Mouse (Mus musculus): ENCODE results near the gene Cnfn. TPM values are rescaled to one million over a fixed set of nuclear protein-coding genes. Genes with fewer than 3 reads are reported as not detected.

Gene Cnfn
- 0.55 TPM in 1 of 2 replicates, not detected in the other for polyA plus RNA-seq (2014; fragmentation: Nextera tagmentation; extraction: Ambion mirVana)

GRCm38 (mm10) chr7:25369058-25369749 lies at the start of gene Cnfn:
Cnfn (minus strand) TSS chr7:25369724.
- peaks cover 16% of the 10 kb centered on the region; the same call in 1 of the 2 replicates for H3K27me3 ChIP-seq (ENCODE audit: control insufficient read depth, insufficient read depth, low read length)
- H3K4me1 ChIP-seq (ENCODE audit: control insufficient read depth, insufficient read depth, low read length): no peaks in the 10 kb centered on the region
- H3K9ac ChIP-seq (replicated peaks; ENCODE audit: low read depth, low read length): no peak within 1 kb of the TSS
- no peak within 1 kb of the TSS for H3K27ac ChIP-seq (ENCODE audit: low read length)
- H3K4me3 ChIP-seq (ENCODE audit: low read depth, low read length): no peak within 1 kb of the TSS
- ATAC-seq (ENCODE audit: insufficient number of reproducible peaks, insufficient read depth, low FRiP score, low read depth): no peak
- 0 out of 2 replicates have a peak, but pooled peaks cover 4% of the 10 kb centered on the region for H3K36me3 ChIP-seq (ENCODE audit: control insufficient read depth, insufficient read depth, low read length)
- H3K9me3 ChIP-seq (ENCODE audit: control insufficient read depth, low read depth, low read length): no peaks in the 10 kb centered on the region
- H3K4me2 ChIP-seq (replicated peaks; ENCODE audit: low read depth, low read length): no peak within 1 kb of the TSS
- WGBS: 52% methylated on average over 12 of the region's 12 CpGs

- Histone ChIP-seq H3K9ac (replicated peaks; ENCODE audit: low read depth, low read length) (no peak overlapping the region), H3K4me3 (ENCODE audit: low read depth, low read length) (no peak overlapping the region), H3K9me3 (ENCODE audit: control insufficient read depth, low read depth, low read length) (no peaks in the 10 kb centered on the region), H3K4me2 (replicated peaks; ENCODE audit: low read depth, low read length) (no peak overlapping the region), H3K27me3 (ENCODE audit: control insufficient read depth, insufficient read depth, low read length) (no peaks in the 10 kb centered on the region; the same call in 1 of the 2 replicates), H3K27ac (ENCODE audit: low read length) (no peak overlapping the region), H3K36me3 (ENCODE audit: control insufficient read depth, insufficient read depth, low read length) (no peaks in the 10 kb centered on the region), H3K4me1 (ENCODE audit: control insufficient read depth, insufficient read depth, low read length) (no peaks in the 10 kb centered on the region)
- ATAC-seq (ENCODE audit: insufficient number of reproducible peaks, insufficient read depth, low FRiP score, low read depth): no peak
- WGBS: 84% methylated on average over 1 of the region's 1 CpGs
These were observed 48.1 kb upstream of the Cnfn start for GRCm38 (mm10) chr7:25417597-25417996.

- ATAC-seq (ENCODE audit: insufficient number of reproducible peaks, insufficient read depth, low FRiP score, low read depth): no peak
- no peak within 1 kb of the TSS for H3K4me3 ChIP-seq (ENCODE audit: low read depth, low read length)
- H3K4me2 ChIP-seq (replicated peaks; ENCODE audit: low read depth, low read length): no peak within 1 kb of the TSS
- H3K36me3 ChIP-seq (ENCODE audit: control insufficient read depth, insufficient read depth, low read length): no peaks in the 10 kb centered on the region
- no peaks in the 10 kb centered on the region for H3K9me3 ChIP-seq (ENCODE audit: control insufficient read depth, low read depth, low read length)
- no peaks in the 10 kb centered on the region for H3K27me3 ChIP-seq (ENCODE audit: control insufficient read depth, insufficient read depth, low read length)
- H3K9ac ChIP-seq (replicated peaks; ENCODE audit: low read depth, low read length): no peak within 1 kb of the TSS
- no peaks in the 10 kb centered on the region for H3K4me1 ChIP-seq (ENCODE audit: control insufficient read depth, insufficient read depth, low read length)
- H3K27ac ChIP-seq (ENCODE audit: low read length): no peak within 1 kb of the TSS
- WGBS: 50% methylated on average over 7 of the region's 7 CpGs
These were observed 43.4 kb upstream of the Cnfn start, which contains the start of gene Cxcl17 for GRCm38 (mm10) chr7:25412833-25413441. Cxcl17 (minus strand) TSS chr7:25412886.

DNA sequence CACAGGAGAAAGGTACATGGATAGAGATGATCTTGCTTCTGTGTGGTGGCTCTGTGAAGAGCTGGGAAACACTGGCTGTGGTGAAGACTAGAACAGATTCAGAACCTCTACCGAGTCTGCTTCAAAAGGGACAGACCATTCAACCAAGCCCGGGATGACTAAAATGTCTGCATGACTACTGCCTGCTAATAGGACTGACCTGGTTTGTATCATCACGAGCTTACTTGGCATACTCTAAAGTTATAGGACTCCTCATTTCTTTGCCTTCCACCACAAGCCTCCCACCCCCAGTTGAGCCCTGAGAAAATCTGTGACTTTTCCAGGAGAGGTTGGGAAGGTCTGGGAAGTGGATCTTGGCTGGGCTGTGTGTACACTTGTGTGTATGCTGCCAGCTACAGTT lies 42.3 kb upstream of the Cnfn start:
- H3K4me3 ChIP-seq (ENCODE audit: low read depth, low read length): no peak overlapping the region
- no peaks in the 10 kb centered on the region for H3K27me3 ChIP-seq (ENCODE audit: control insufficient read depth, insufficient read depth, low read length)
- ATAC-seq (ENCODE audit: insufficient number of reproducible peaks, insufficient read depth, low FRiP score, low read depth): no peak
- H3K9me3 ChIP-seq (ENCODE audit: control insufficient read depth, low read depth, low read length): no peaks in the 10 kb centered on the region
- 81% methylated on average over 3 of the region's 3 CpGs for WGBS
- H3K4me2 ChIP-seq (replicated peaks; ENCODE audit: low read depth, low read length): no peak overlapping the region
- no peak overlapping the region for H3K9ac ChIP-seq (replicated peaks; ENCODE audit: low read depth, low read length)
- H3K4me1 ChIP-seq (ENCODE audit: control insufficient read depth, insufficient read depth, low read length): no peaks in the 10 kb centered on the region
- no peak overlapping the region for H3K27ac ChIP-seq (ENCODE audit: low read length)
- no peaks in the 10 kb centered on the region for H3K36me3 ChIP-seq (ENCODE audit: control insufficient read depth, insufficient read depth, low read length)

GRCm38 (mm10) chr7:25410969-25411615 lies 41.6 kb upstream of the Cnfn start:
- Histone ChIP-seq H3K36me3 (ENCODE audit: control insufficient read depth, insufficient read depth, low read length) (no peaks in the 10 kb centered on the region), H3K9ac (replicated peaks; ENCODE audit: low read depth, low read length) (no peak overlapping the region), H3K4me1 (ENCODE audit: control insufficient read depth, insufficient read depth, low read length) (no peaks in the 10 kb centered on the region), H3K9me3 (ENCODE audit: control insufficient read depth, low read depth, low read length) (no peaks in the 10 kb centered on the region), H3K27me3 (ENCODE audit: control insufficient read depth, insufficient read depth, low read length) (no peaks in the 10 kb centered on the region), H3K4me2 (replicated peaks; ENCODE audit: low read depth, low read length) (no peak overlapping the region), H3K4me3 (ENCODE audit: low read depth, low read length) (no peak overlapping the region), H3K27ac (ENCODE audit: low read length) (no peak overlapping the region)
- 0 out of 2 replicates have a peak, but pooled peaks have one; percentile 46 for ATAC-seq (ENCODE audit: insufficient number of reproducible peaks, insufficient read depth, low FRiP score, low read depth)
- WGBS: 69% methylated on average over 1 of the region's 1 CpGs

GRCm38 (mm10) chr7:25409114-25409760 lies 39.7 kb upstream of the Cnfn start:
- Histone ChIP-seq H3K4me1 (ENCODE audit: control insufficient read depth, insufficient read depth, low read length) (no peaks in the 10 kb centered on the region), H3K9me3 (ENCODE audit: control insufficient read depth, low read depth, low read length) (no peaks in the 10 kb centered on the region), H3K27me3 (ENCODE audit: control insufficient read depth, insufficient read depth, low read length) (no peaks in the 10 kb centered on the region), H3K9ac (replicated peaks; ENCODE audit: low read depth, low read length) (no peak overlapping the region), H3K27ac (ENCODE audit: low read length) (no peak overlapping the region), H3K4me3 (ENCODE audit: low read depth, low read length) (no peak overlapping the region), H3K4me2 (replicated peaks; ENCODE audit: low read depth, low read length) (no peak overlapping the region), H3K36me3 (ENCODE audit: control insufficient read depth, insufficient read depth, low read length) (no peaks in the 10 kb centered on the region)
- 47% methylated on average over 4 of the region's 4 CpGs for WGBS
- ATAC-seq (ENCODE audit: insufficient number of reproducible peaks, insufficient read depth, low FRiP score, low read depth): no peak

DNA sequence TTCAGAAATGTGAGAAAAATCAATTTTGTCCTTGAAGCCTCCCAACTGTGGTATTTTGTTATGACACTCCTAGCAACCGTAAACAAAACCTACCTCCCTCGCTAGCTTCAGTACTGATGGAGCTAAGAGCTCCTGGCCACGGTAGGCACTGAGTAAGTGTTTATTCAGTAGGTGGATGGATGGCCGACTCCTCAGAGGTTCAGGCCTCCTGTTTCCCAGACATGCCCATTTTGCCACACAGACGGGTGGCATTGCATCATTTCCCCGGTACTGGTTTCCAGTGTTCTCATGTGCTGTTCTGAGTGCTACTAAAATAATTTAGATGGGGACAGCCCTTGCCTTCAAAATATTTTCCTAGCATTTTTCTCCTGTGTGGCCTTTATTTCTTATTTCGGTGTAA lies 36.9 kb upstream of the Cnfn start:
- WGBS: 68% methylated on average over 7 of the region's 7 CpGs
- Histone ChIP-seq H3K9ac (replicated peaks; ENCODE audit: low read depth, low read length) (no peak overlapping the region), H3K27me3 (ENCODE audit: control insufficient read depth, insufficient read depth, low read length) (no peaks in the 10 kb centered on the region), H3K9me3 (ENCODE audit: control insufficient read depth, low read depth, low read length) (no peaks in the 10 kb centered on the region), H3K27ac (ENCODE audit: low read length) (no peak overlapping the region), H3K4me1 (ENCODE audit: control insufficient read depth, insufficient read depth, low read length) (no peaks in the 10 kb centered on the region), H3K4me3 (ENCODE audit: low read depth, low read length) (no peak overlapping the region), H3K36me3 (ENCODE audit: control insufficient read depth, insufficient read depth, low read length) (no peaks in the 10 kb centered on the region), H3K4me2 (replicated peaks; ENCODE audit: low read depth, low read length) (no peak overlapping the region)
- no peak for ATAC-seq (ENCODE audit: insufficient number of reproducible peaks, insufficient read depth, low FRiP score, low read depth)

GRCm38 (mm10) chr7:25402671-25403101 lies 33.2 kb upstream of the Cnfn start:
- no peak overlapping the region for H3K4me3 ChIP-seq (ENCODE audit: low read depth, low read length)
- no peaks in the 10 kb centered on the region for H3K4me1 ChIP-seq (ENCODE audit: control insufficient read depth, insufficient read depth, low read length)
- H3K9ac ChIP-seq (replicated peaks; ENCODE audit: low read depth, low read length): no peak overlapping the region
- 3% methylated on average over 2 of the region's 2 CpGs for WGBS
- H3K27me3 ChIP-seq (ENCODE audit: control insufficient read depth, insufficient read depth, low read length): no peaks in the 10 kb centered on the region
- H3K9me3 ChIP-seq (ENCODE audit: control insufficient read depth, low read depth, low read length): no peaks in the 10 kb centered on the region
- H3K4me2 ChIP-seq (replicated peaks; ENCODE audit: low read depth, low read length): no peak overlapping the region
- H3K36me3 ChIP-seq (ENCODE audit: control insufficient read depth, insufficient read depth, low read length): no peaks in the 10 kb centered on the region
- ATAC-seq (ENCODE audit: insufficient number of reproducible peaks, insufficient read depth, low FRiP score, low read depth): peak; percentile 18; the same call in 1 of the 2 replicates
- no peak overlapping the region for H3K27ac ChIP-seq (ENCODE audit: low read length)

Measured in stomach, embryonic 14.5 days (tissue).